Mouse (Mus musculus) midbrain, embryonic 16.5 days (tissue): Measurements from ENCODE around the gene Hist1h2bq. TPM values are rescaled to one million over a fixed set of nuclear protein-coding genes. Genes with fewer than 3 reads are reported as not detected.
A peak's percentile ranks its signal among the peaks of the same experiment; 100 is the strongest.
"Not testable (repeated sequence)": the region's sequence is repeated elsewhere in the genome, so short reads cannot be mapped to it uniquely, and the experiment has no call there.

ENCODE experiments used
- ATAC-seq: fragments of 200-750 bp; cut with Nextera tagmentation; 2 replicates; pipeline ENCODE4 v1.8.0; 2017; ENCODE audit warnings: moderate TSS enrichment
- H3K27ac ChIP-seq: fragments of 300-500 bp; sonication (generic); 2 replicates; pipeline ENCODE4 v1.5.1; 2014; ENCODE audit warnings: mild to moderate bottlenecking, low read length, mixed read lengths
- H3K27me3 ChIP-seq: fragments of 300-500 bp; sonication (generic); 2 replicates; pipeline ENCODE4 v1.6.1; 2014; ENCODE audit warnings: low read depth, low read length, mixed read lengths; ENCODE audit not compliant: control insufficient read depth, insufficient read depth
- H3K36me3 ChIP-seq: fragments of 300-500 bp; sonication (generic); 2 replicates; pipeline ENCODE4 v1.6.1; 2014; ENCODE audit warnings: mild to moderate bottlenecking, low read length, moderate library complexity, mixed read lengths; ENCODE audit not compliant: control insufficient read depth, insufficient read depth
- H3K4me1 ChIP-seq: fragments of 300-500 bp; sonication (generic); 2 replicates; pipeline ENCODE4 v1.6.1; 2014; ENCODE audit warnings: mild to moderate bottlenecking, low read length, mixed read lengths; ENCODE audit not compliant: control insufficient read depth, insufficient read depth
- H3K4me2 ChIP-seq: fragments of 300-500 bp; sonication (generic); 2 replicates; pipeline ENCODE4 v1.6.1; 2014; ENCODE audit warnings: mild to moderate bottlenecking, low read length, mixed read lengths
- H3K4me3 ChIP-seq: fragments of 300-500 bp; sonication (generic); 2 replicates; pipeline ENCODE4 v1.5.1; 2014; ENCODE audit warnings: low read depth, mild to moderate bottlenecking, low read length, moderate library complexity, mixed read lengths
- H3K9ac ChIP-seq: fragments of 300-500 bp; sonication (generic); 2 replicates; pipeline ENCODE4 v1.6.1; 2014; ENCODE audit warnings: low read depth, low read length, mixed read lengths
- H3K9me3 ChIP-seq: fragments of 300-500 bp; sonication (generic); replicated peaks from 2 replicates; pipeline ENCODE4 v1.6.1; 2014; ENCODE audit warnings: mild to moderate bottlenecking, low read length, mixed read lengths; ENCODE audit not compliant: control insufficient read depth, poor library complexity, severe bottlenecking
- WGBS: fragments of 180-500 bp; shearing (Covaris S2); extraction: QIAGEN DNeasy Blood & Tissue Kit; methylation state at CpG from one replicate; pipeline ENCODE4 v1.1.7; 2014; 5-methylcytosine and 5-hydroxymethylcytosine counted together
- polyA plus RNA-seq: library from polyadenylated mRNA; unstranded; fragments of >200 nt; fragmentation: Nextera tagmentation; extraction: Ambion mirVana; gene quantifications from 2 replicates; pipeline ENCODE4 v1.2.1, GENCODE M21; 2015

The Hist1h2bq gene
- polyA plus RNA-seq, 1 experiment from 2014 or later: 3.5 TPM

DNA sequence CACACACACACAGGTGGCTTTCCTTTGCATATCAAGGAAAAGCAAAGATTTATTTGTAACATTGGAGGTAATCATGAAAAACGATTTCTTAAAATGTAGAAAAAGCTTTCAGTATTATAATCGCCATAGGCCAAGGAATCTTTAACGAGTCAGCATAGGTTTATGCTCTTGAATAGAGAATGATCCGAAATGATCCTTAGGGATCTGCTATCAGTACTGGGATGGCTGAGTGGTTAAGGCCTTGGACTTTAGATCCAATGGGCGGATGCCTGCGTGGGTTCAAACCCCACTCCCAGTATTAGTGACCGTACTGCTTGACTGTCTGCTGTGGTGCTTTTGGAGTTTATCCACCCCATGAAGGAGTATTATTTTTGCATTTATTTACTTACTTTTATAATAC, 14.4 kb downstream of the Hist1h2bq start:
- ATAC-seq: no peak
- no peaks in the 10 kb centered on the region for H3K9me3 ChIP-seq
- no peak overlapping the region for H3K27ac ChIP-seq
- no peak overlapping the region for H3K4me2 ChIP-seq
- H3K9ac ChIP-seq: no peak overlapping the region
- H3K4me1 ChIP-seq: peaks cover 4% of the 10 kb centered on the region
- H3K36me3 ChIP-seq: no peaks in the 10 kb centered on the region
- no peak overlapping the region for H3K4me3 ChIP-seq
- no peaks in the 10 kb centered on the region for H3K27me3 ChIP-seq
- WGBS: 94% methylated on average over 7 of the region's 7 CpGs

DNA sequence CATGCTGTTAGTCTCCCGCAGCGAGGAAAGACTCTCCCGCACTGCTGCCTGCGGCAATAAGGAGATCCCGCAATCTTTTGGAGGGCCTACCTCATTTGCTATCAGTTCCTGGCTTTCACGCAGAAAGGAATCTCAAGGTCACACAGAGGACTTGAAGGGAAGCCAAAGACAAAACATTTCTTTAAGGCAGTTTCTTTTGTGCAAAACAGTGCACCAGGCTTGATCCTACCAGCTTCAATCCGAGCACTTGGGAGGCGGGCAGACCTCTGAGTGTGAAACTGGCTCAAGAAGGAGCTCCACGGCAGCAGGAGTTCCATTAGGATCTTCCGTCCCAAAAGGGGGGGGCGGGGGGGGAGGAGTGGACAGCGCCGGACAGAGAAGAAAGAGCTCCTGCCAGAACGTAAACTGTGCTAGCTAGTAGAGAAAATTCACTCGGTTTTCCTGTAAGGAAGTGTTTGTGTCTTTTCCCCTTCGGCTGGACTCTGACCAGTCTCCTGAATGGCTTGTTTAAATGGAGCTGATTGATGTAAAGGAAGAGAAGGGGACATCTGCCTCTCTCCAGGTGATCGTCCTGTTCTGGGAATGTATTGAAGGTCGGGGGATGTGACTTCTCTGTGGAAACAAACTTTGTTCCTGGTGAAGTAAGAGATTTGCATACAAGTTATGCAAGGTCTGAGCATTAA, 19.3 kb downstream of the Hist1h2bq start:
- Histone ChIP-seq H3K36me3 (no peaks in the 10 kb centered on the region), H3K9ac (peak overlapping the region; percentile 30; the same call in 1 of the 2 replicates), H3K27me3 (no peaks in the 10 kb centered on the region), H3K4me1 (peaks cover 15% of the 10 kb centered on the region), H3K4me3 (no peak overlapping the region), H3K9me3 (no peaks in the 10 kb centered on the region), H3K4me2 (peak overlapping the region; percentile 42), H3K27ac (no peak overlapping the region)
- ATAC-seq: no peak
- WGBS: 6% methylated on average over 18 of the region's 18 CpGs

DNA sequence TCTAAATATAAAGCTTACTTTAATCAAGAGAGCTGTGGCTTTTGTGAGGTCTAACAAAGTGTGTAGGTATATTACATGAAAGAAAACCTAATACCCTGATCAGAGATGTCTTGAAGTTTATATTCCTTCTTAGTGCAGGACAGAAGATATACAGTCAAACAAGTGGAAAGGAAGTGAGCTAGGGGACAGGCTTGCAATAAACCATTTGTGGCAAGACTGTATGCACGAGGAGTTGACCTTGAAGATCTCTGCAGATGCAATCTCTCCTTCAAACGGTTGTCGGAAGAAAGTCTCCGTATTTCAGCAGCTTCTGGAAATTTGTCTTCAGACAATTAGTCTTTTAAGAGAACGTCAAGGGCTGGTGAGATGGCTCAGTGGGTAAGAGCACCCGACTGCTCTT, 20.1 kb downstream of the Hist1h2bq start:
- WGBS: 61% methylated on average over 6 of the region's 6 CpGs
- ATAC-seq: no peak
- Histone ChIP-seq H3K9me3 (no peaks in the 10 kb centered on the region), H3K4me3 (no peak overlapping the region), H3K27me3 (no peaks in the 10 kb centered on the region), H3K4me2 (no peak overlapping the region), H3K9ac (no peak overlapping the region), H3K27ac (no peak overlapping the region), H3K36me3 (no peaks in the 10 kb centered on the region), H3K4me1 (peaks cover 15% of the 10 kb centered on the region)

DNA sequence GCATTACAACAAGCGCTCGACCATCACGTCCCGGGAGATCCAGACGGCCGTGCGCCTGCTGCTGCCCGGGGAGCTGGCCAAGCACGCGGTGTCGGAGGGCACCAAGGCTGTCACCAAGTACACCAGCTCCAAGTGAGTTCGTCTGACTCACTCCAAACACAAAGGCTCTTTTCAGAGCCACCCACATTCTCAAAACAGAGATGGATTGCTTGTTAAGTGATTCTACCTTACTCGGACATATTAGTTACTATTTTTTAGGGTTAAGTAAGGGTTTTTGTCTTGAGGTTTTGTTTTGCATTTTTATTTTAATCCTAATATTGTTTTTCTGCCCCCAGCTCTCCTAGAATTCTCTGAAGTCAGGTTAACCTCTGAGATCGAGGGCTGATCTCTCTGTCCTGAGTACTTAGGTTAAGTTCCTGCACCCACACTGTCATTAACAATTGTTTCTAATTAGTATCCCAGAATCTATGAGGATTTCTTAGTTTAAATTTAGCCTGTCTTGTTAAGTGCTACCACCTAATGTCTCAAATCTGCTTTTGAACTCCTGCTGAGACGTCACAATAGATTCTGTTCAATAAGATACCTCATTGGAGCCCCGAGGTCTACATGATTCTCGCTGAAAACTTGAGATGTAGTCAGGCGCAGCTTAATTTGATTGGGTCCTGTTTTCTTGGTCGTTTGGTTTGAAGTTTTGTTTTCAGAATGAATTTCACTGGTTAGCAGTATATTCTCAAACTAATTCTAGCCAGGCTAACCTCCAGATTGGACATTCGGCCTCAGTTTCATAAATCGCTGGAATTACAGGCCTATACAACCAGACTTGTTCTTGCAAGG, 22.0 kb downstream of the Hist1h2bq start:
- Histone ChIP-seq H3K4me1 (peaks cover 18% of the 10 kb centered on the region), H3K9ac (no peak overlapping the region), H3K36me3 (no peaks in the 10 kb centered on the region), H3K9me3 (no peaks in the 10 kb centered on the region), H3K27ac (no peak overlapping the region), H3K4me2 (peak overlapping the region; percentile 52), H3K4me3 (no peak overlapping the region), H3K27me3 (no peaks in the 10 kb centered on the region)
- WGBS: 12% methylated on average over 14 of the region's 21 CpGs
- ATAC-seq: peak; percentile 18

DNA sequence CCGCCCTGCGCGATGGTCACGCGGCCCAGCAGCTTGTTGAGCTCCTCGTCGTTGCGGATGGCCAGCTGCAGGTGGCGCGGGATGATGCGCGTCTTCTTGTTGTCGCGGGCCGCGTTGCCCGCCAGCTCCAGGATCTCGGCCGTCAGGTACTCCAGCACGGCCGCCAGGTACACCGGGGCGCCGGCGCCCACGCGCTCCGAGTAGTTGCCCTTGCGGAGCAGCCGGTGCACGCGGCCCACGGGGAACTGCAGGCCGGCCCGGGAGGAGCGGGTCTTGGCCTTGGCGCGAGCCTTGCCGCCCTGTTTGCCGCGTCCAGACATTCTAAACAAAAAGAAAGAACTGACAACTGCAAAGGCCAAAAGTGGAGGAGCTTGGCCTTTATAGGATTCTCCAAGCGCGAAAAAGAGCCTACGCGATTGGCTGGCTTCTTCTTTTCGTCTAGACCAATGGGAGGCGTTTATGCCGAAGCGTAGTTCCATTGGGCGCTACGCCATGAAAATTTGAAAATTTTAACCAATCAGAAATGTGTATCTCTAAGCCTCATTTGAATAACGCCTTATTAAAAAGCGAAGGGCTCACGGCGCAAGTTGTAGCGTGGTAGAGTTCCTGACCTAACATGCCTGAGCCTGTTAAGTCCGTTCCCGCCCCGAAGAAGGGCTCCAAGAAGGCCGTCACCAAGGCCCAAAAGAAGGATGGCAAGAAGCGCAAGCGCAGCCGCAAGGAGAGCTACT, 22.9 kb downstream of the Hist1h2bq start, which contains the start of the genes Hist1h2an and Hist1h2bp:
Gene Hist1h2an (minus strand): TSS at position 320 of the 731 bp plus-strand sequence.
Gene Hist1h2bp (plus strand): TSS at position 563 of the 731 bp plus-strand sequence.
- Histone ChIP-seq H3K4me1 (peaks cover 25% of the 10 kb centered on the region), H3K4me2 (peak within 1 kb of the TSS; percentile 64), H3K9ac (peak within 1 kb of the TSS; percentile 60; the same call in 1 of the 2 replicates), H3K4me3 (peak within 1 kb of the TSS; percentile 37), H3K27ac (peak within 1 kb of the TSS; percentile 70)
- peak; percentile 96 for ATAC-seq
- H3K27me3 ChIP-seq, H3K36me3 ChIP-seq, H3K9me3 ChIP-seq: not testable (repeated sequence)
- WGBS: under 1% methylated on average over 35 of the region's 63 CpGs

DNA sequence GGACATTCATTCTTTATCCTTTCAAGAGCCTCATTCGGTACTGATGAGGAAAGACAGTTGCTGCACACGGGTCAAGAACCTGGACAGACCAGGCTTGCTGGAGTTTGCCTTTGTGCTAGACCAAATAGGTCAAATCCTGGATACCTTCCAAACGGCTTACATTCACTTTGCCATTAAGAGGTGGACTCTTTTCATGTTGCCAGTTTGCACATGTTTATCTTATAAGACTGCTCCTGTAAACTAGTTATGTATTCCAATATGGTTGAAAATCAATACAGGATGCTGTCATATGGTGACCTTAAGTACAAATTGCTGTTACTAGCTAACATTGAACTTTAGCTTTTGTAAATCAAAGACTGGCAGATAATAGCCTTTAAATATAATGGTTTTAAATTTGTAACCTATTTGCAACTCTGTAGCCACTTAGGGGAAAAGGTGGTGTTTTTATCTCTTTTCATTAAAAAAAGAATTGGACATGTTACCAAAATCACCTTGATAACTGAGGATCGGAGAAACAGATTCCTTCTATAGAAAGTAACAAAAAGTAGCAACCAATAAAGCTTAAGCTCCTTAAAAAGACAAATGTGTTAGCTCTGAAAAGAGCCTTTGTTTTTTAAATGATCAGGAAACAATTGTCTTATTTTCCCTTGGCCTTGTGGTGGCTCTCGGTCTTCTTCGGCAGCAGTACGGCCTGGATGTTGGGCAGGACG, 23.7 kb downstream of the Hist1h2bq start:
- H3K27me3 ChIP-seq: no peaks in the 10 kb centered on the region
- H3K27ac ChIP-seq: peak overlapping the region; percentile 70
- peak overlapping the region; percentile 64 for H3K4me2 ChIP-seq
- no peak for ATAC-seq
- H3K9me3 ChIP-seq: no peaks in the 10 kb centered on the region
- peak overlapping the region; percentile 37 for H3K4me3 ChIP-seq
- WGBS: 2% methylated on average over 8 of the region's 8 CpGs
- H3K4me1 ChIP-seq: peaks cover 25% of the 10 kb centered on the region
- H3K9ac ChIP-seq: peak overlapping the region; percentile 60; the same call in 1 of the 2 replicates
- H3K36me3 ChIP-seq: no peaks in the 10 kb centered on the region

DNA sequence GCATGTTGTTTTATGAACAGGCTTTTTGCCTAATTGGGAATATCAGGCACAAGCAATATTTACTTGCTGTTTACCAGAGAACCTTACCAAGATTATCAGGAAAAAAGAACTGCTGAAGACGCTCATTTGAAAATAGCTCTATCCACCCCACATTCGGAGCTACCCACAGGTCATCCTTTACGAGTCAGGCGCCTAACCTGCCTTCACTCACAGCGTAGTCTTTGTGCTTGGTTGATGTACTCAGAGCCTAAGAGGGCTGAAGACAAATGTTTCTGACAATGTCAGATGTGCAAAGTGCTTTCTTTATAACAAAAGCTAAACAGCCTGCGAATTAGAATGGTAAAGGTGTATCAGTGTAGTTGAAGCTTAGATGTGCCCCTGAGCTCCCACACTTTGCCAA, 25.7 kb downstream of the Hist1h2bq start:
- WGBS: 19% methylated on average over 6 of the region's 6 CpGs
- H3K36me3 ChIP-seq: no peaks in the 10 kb centered on the region
- H3K27ac ChIP-seq: no peak overlapping the region
- no peak overlapping the region for H3K4me3 ChIP-seq
- H3K4me1 ChIP-seq: peaks cover 31% of the 10 kb centered on the region
- no peak overlapping the region for H3K4me2 ChIP-seq
- no peak overlapping the region for H3K9ac ChIP-seq
- no peaks in the 10 kb centered on the region for H3K9me3 ChIP-seq
- ATAC-seq: no peak
- H3K27me3 ChIP-seq: no peaks in the 10 kb centered on the region; the same call in 1 of the 2 replicates

DNA sequence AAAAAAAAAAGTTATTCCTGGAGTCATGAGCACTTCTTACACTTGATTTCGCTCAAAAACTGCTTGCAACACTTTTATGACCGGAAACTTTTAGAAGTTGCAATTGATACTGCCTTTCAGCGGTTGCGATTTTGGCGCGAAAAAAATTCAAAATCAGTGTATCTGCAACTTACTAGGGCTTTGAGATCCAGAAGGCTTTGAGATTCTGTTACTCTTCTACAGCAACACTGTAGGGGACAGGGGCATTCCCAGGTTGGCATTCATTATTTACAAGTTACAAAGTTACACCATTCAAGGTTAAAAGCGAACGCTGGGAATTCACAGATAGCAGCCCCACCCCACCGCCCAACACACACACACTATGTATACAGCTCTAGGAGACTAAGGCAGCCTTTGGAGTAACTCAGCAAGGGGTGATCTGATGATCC, 26.2 kb downstream of the Hist1h2bq start:
- no peaks in the 10 kb centered on the region; the same call in 1 of the 2 replicates for H3K27me3 ChIP-seq
- H3K27ac ChIP-seq: 0 out of 2 replicates have a peak overlapping the region, but pooled peaks have one; percentile 2
- no peaks in the 10 kb centered on the region for H3K9me3 ChIP-seq
- H3K36me3 ChIP-seq: no peaks in the 10 kb centered on the region
- ATAC-seq: no peak
- no peak overlapping the region for H3K9ac ChIP-seq
- H3K4me1 ChIP-seq: peaks cover 31% of the 10 kb centered on the region
- H3K4me3 ChIP-seq: peak overlapping the region; percentile 37
- peak overlapping the region; percentile 87 for H3K4me2 ChIP-seq
- 2% methylated on average over 9 of the region's 9 CpGs for WGBS
